Mouse (Mus musculus) heart, embryonic 14.5 days (tissue): ENCODE data around the gene Prdm15. TPM values are rescaled to one million over a fixed set of nuclear protein-coding genes. Genes with fewer than 3 reads are reported as not detected.

Source experiments
- ATAC-seq: fragments of 200-750 bp; cut with Nextera tagmentation; 2 replicates; pipeline ENCODE4 v1.8.0; 2017; ENCODE audit warnings: low read depth, moderate TSS enrichment; ENCODE audit not compliant: insufficient number of reproducible peaks, insufficient read depth, low FRiP score
- H3K27ac ChIP-seq, 2 experiments: fragments of 200-500 bp in 1 of 2; fragments of 300-500 bp in 1 of 2; sonication (generic) in 1 of 2; replicated peaks in 1 of 2; 2 replicates each; pipeline ENCODE4 v1.5.1; 2012 to 2014; ENCODE audit warnings: low read depth in 2 of 2, low read length in 2 of 2, control low read depth in 1 of 2, mild to moderate bottlenecking in 1 of 2, mixed read lengths in 1 of 2; ENCODE audit not compliant: control insufficient read depth in 1 of 2, insufficient read depth in 1 of 2
- H3K27me3 ChIP-seq: fragments of 300-500 bp; sonication (generic); 2 replicates; pipeline ENCODE4 v1.6.1; 2014; ENCODE audit warnings: mild to moderate bottlenecking, low read length, control low read depth; ENCODE audit not compliant: control insufficient read depth, insufficient read depth
- H3K36me3 ChIP-seq: fragments of 300-500 bp; sonication (generic); 2 replicates; pipeline ENCODE4 v1.6.1; 2014; ENCODE audit warnings: mild to moderate bottlenecking, control low read depth, low read length, mixed read lengths; ENCODE audit not compliant: control insufficient read depth, insufficient read depth
- H3K4me1 ChIP-seq, 2 experiments: fragments of 200-500 bp in 1 of 2; fragments of 300-500 bp in 1 of 2; sonication (generic) in 1 of 2; 2 replicates each; pipeline ENCODE4 v1.6.1; 2012 to 2014; ENCODE audit warnings: low read length in 2 of 2, control low read depth in 1 of 2, mixed read lengths in 1 of 2; ENCODE audit not compliant: control insufficient read depth in 2 of 2, insufficient read depth in 2 of 2
- H3K4me2 ChIP-seq: fragments of 300-500 bp; sonication (generic); 2 replicates; pipeline ENCODE4 v1.6.1; 2014; ENCODE audit warnings: mild to moderate bottlenecking, low read length
- H3K4me3 ChIP-seq, 2 experiments: fragments of 200-500 bp in 1 of 2; fragments of 300-500 bp in 1 of 2; sonication (generic) in 1 of 2; 2 replicates each; pipeline ENCODE4 v1.5.1; 2012 to 2014; ENCODE audit warnings: low read length in 2 of 2, mild to moderate bottlenecking in 2 of 2, control low read depth in 1 of 2, low read depth in 1 of 2, moderate library complexity in 1 of 2; ENCODE audit not compliant: control insufficient read depth in 1 of 2, insufficient read depth in 1 of 2
- H3K9ac ChIP-seq: fragments of 300-500 bp; sonication (generic); 2 replicates; pipeline ENCODE4 v1.6.1; 2014; ENCODE audit warnings: mild to moderate bottlenecking, low read length
- H3K9me3 ChIP-seq: fragments of 300-500 bp; sonication (generic); 2 replicates; pipeline ENCODE4 v1.6.1; 2016; ENCODE audit warnings: low read length, control low read depth; ENCODE audit not compliant: control insufficient read depth
- WGBS: fragments of 180-500 bp; shearing (Covaris S2); extraction: QIAGEN DNeasy Blood & Tissue Kit; methylation state at CpG from one replicate; pipeline ENCODE4 v1.1.7; 2014; 5-methylcytosine and 5-hydroxymethylcytosine counted together
- polyA plus RNA-seq: library from polyadenylated mRNA; unstranded; fragments of >200 nt; fragmentation: Nextera tagmentation; extraction: Ambion mirVana; gene quantifications from 2 replicates; pipeline ENCODE4 v1.2.1, GENCODE M21; 2014

Prdm15 gene
- polyA plus RNA-seq, 1 experiment from 2014 or later: 4.3 TPM

- Histone ChIP-seq H3K4me1 (no peaks in the 10 kb centered on the region; a peak in 1 of 4 replicates), H3K27ac (no peak overlapping the region), H3K4me2 (no peak overlapping the region), H3K9me3 (no peaks in the 10 kb centered on the region), H3K27me3 (no peaks in the 10 kb centered on the region), H3K4me3 (no peak overlapping the region), H3K9ac (no peak overlapping the region), H3K36me3 (peaks cover 96% of the 10 kb centered on the region)
- 97% methylated on average over 1 of the region's 1 CpGs for WGBS
- ATAC-seq: no peak
Measured at GRCm38 (mm10) chr16:97817414-97817813, 34.2 kb downstream of the Prdm15 start.

GRCm38 (mm10) chr16:97815269-97815668 lies 36.4 kb downstream of the Prdm15 start:
- no peaks in the 10 kb centered on the region for H3K9me3 ChIP-seq
- no peak overlapping the region for H3K27ac ChIP-seq
- peaks cover 96% of the 10 kb centered on the region for H3K36me3 ChIP-seq
- no peak for ATAC-seq
- no peak overlapping the region for H3K9ac ChIP-seq
- H3K4me1 ChIP-seq: no peaks in the 10 kb centered on the region; a peak in 1 of 4 replicates
- 80% methylated on average over 5 of the region's 5 CpGs for WGBS
- H3K4me2 ChIP-seq: no peak overlapping the region
- no peak overlapping the region for H3K4me3 ChIP-seq
- no peaks in the 10 kb centered on the region for H3K27me3 ChIP-seq

- Histone ChIP-seq H3K4me3 (no peak overlapping the region), H3K9me3 (no peaks in the 10 kb centered on the region), H3K4me2 (no peak overlapping the region), H3K4me1 (no peaks in the 10 kb centered on the region), H3K27me3 (no peaks in the 10 kb centered on the region), H3K27ac (no peak overlapping the region), H3K36me3 (peaks cover 96% of the 10 kb centered on the region), H3K9ac (no peak overlapping the region)
- WGBS: 91% methylated on average over 2 of the region's 2 CpGs
- no peak for ATAC-seq
Measured at GRCm38 (mm10) chr16:97814060-97814459, 37.6 kb downstream of the Prdm15 start.

- H3K27me3 ChIP-seq: no peaks in the 10 kb centered on the region
- ATAC-seq: no peak
- no peaks in the 10 kb centered on the region for H3K4me1 ChIP-seq
- H3K9me3 ChIP-seq: no peaks in the 10 kb centered on the region
- no peak overlapping the region for H3K9ac ChIP-seq
- 83% methylated on average over 3 of the region's 3 CpGs for WGBS
- H3K4me3 ChIP-seq: no peak overlapping the region
- no peak overlapping the region for H3K4me2 ChIP-seq
- H3K27ac ChIP-seq: no peak overlapping the region
- H3K36me3 ChIP-seq: peaks cover 92% of the 10 kb centered on the region
Measured at GRCm38 (mm10) chr16:97808881-97809280, 42.8 kb downstream of the Prdm15 start.

- no peak overlapping the region for H3K4me3 ChIP-seq
- no peak overlapping the region for H3K9ac ChIP-seq
- ATAC-seq: no peak
- no peaks in the 10 kb centered on the region for H3K9me3 ChIP-seq
- no peaks in the 10 kb centered on the region for H3K27me3 ChIP-seq
- H3K4me1 ChIP-seq: no peaks in the 10 kb centered on the region
- no peak overlapping the region for H3K4me2 ChIP-seq
- no peak overlapping the region for H3K27ac ChIP-seq
- peaks cover 86% of the 10 kb centered on the region for H3K36me3 ChIP-seq
- WGBS: 95% methylated on average over 3 of the region's 3 CpGs
Measured at GRCm38 (mm10) chr16:97805646-97806045, 46.0 kb downstream of the Prdm15 start.

GRCm38 (mm10) chr16:97804680-97805547 lies 46.7 kb downstream of the Prdm15 start:
- ATAC-seq: no peak
- Histone ChIP-seq H3K27ac (no peak overlapping the region), H3K4me1 (no peaks in the 10 kb centered on the region), H3K4me2 (no peak overlapping the region), H3K9me3 (no peaks in the 10 kb centered on the region), H3K36me3 (peaks cover 86% of the 10 kb centered on the region), H3K27me3 (no peaks in the 10 kb centered on the region), H3K4me3 (no peak overlapping the region), H3K9ac (no peak overlapping the region)
- 74% methylated on average over 7 of the region's 7 CpGs for WGBS

GRCm38 (mm10) chr16:97797950-97798869 lies 53.4 kb downstream of the Prdm15 start:
- ATAC-seq: no peak; the same call in 1 of the 2 replicates
- 79% methylated on average over 7 of the region's 7 CpGs for WGBS
- peaks cover 90% of the 10 kb centered on the region for H3K36me3 ChIP-seq

More at GRCm38 (mm10) chr16:97797950-97798869, 53.4 kb downstream of the Prdm15 start:
- no peaks in the 10 kb centered on the region for H3K4me1 ChIP-seq
- H3K4me3 ChIP-seq: no peak overlapping the region
- no peak overlapping the region for H3K27ac ChIP-seq
- H3K9ac ChIP-seq: no peak overlapping the region
- H3K9me3 ChIP-seq: no peaks in the 10 kb centered on the region
- H3K27me3 ChIP-seq: no peaks in the 10 kb centered on the region
- no peak overlapping the region for H3K4me2 ChIP-seq
